Mouse (Mus musculus): Measurements from ENCODE around the gene Slc35f2. TPM values are rescaled to one million over a fixed set of nuclear protein-coding genes. Genes with fewer than 3 reads are reported as not detected.

Slc35f2 gene
- polyA plus RNA-seq (2011; ENCODE audit: insufficient read length, low read depth, missing spikeins) = 0.30 TPM in 1 of 2 replicates, not detected in the other

- peak within 1 kb of the TSS; percentile 59 for H3K4me3 ChIP-seq (ENCODE audit: insufficient read depth, low read length)
- H3K4me1 ChIP-seq (ENCODE audit: control insufficient read depth, insufficient read depth, low read length) = no peaks in the 10 kb centered on the region
- no peak within 1 kb of the TSS for H3K27ac ChIP-seq (ENCODE audit: insufficient read depth, low read length)
- TF ChIP-seq POLR2A (IDR thresholded peaks at IDR 0.05; ENCODE audit: low read depth, low read length) (no peak), CTCF (IDR thresholded peaks at IDR 0.05; ENCODE audit: borderline replicate concordance, insufficient read depth, low read length) (no peak)
These were observed at the start of gene Slc35f2 for GRCm38 (mm10) chr9:53771344-53772021. Slc35f2 (plus strand) TSS chr9:53771538.

GRCm38 (mm10) chr9:53740829-53741404 lies 30.4 kb upstream of the Slc35f2 start:
- no peak overlapping the region for H3K4me3 ChIP-seq (ENCODE audit: insufficient read depth, low read length)
- H3K4me1 ChIP-seq (ENCODE audit: control insufficient read depth, insufficient read depth, low read length) = no peaks in the 10 kb centered on the region
- TF ChIP-seq CTCF (IDR thresholded peaks at IDR 0.05; ENCODE audit: borderline replicate concordance, insufficient read depth, low read length) = no peak
- TF ChIP-seq POLR2A (IDR thresholded peaks at IDR 0.05; ENCODE audit: low read depth, low read length) = no peak
- H3K27ac ChIP-seq (ENCODE audit: insufficient read depth, low read length) = no peak overlapping the region

GRCm38 (mm10) chr9:53750411-53750810 lies 20.9 kb upstream of the Slc35f2 start:
- Histone ChIP-seq H3K27ac (ENCODE audit: insufficient read depth, low read length) (no peak overlapping the region), H3K4me3 (ENCODE audit: insufficient read depth, low read length) (no peak overlapping the region), H3K4me1 (ENCODE audit: control insufficient read depth, insufficient read depth, low read length) (no peaks in the 10 kb centered on the region)
- TF ChIP-seq CTCF (IDR thresholded peaks at IDR 0.05; ENCODE audit: borderline replicate concordance, insufficient read depth, low read length) = no peak

- H3K27ac ChIP-seq (ENCODE audit: insufficient read depth, low read length) = no peak overlapping the region
- no peaks in the 10 kb centered on the region for H3K4me1 ChIP-seq (ENCODE audit: control insufficient read depth, insufficient read depth, low read length)
- TF ChIP-seq POLR2A (IDR thresholded peaks at IDR 0.05; ENCODE audit: low read depth, low read length) (no peak), CTCF (IDR thresholded peaks at IDR 0.05; ENCODE audit: borderline replicate concordance, insufficient read depth, low read length) (no peak)
- no peak overlapping the region for H3K4me3 ChIP-seq (ENCODE audit: insufficient read depth, low read length)
These were observed 20.4 kb upstream of the Slc35f2 start for GRCm38 (mm10) chr9:53750899-53751298.

GRCm38 (mm10) chr9:53754801-53755200 lies 16.5 kb upstream of the Slc35f2 start:
- H3K4me1 ChIP-seq (ENCODE audit: control insufficient read depth, insufficient read depth, low read length) = no peaks in the 10 kb centered on the region
- no peak for TF ChIP-seq POLR2A (IDR thresholded peaks at IDR 0.05; ENCODE audit: low read depth, low read length)
- no peak for TF ChIP-seq CTCF (IDR thresholded peaks at IDR 0.05; ENCODE audit: borderline replicate concordance, insufficient read depth, low read length)
- no peak overlapping the region for H3K27ac ChIP-seq (ENCODE audit: insufficient read depth, low read length)
- no peak overlapping the region for H3K4me3 ChIP-seq (ENCODE audit: insufficient read depth, low read length)

- Histone ChIP-seq H3K4me1 (ENCODE audit: control insufficient read depth, insufficient read depth, low read length) (no peaks in the 10 kb centered on the region), H3K27ac (ENCODE audit: insufficient read depth, low read length) (no peak overlapping the region), H3K4me3 (ENCODE audit: insufficient read depth, low read length) (no peak overlapping the region)
- TF ChIP-seq CTCF (IDR thresholded peaks at IDR 0.05; ENCODE audit: borderline replicate concordance, insufficient read depth, low read length) (no peak), POLR2A (IDR thresholded peaks at IDR 0.05; ENCODE audit: low read depth, low read length) (no peak)
These were observed 13.2 kb upstream of the Slc35f2 start for GRCm38 (mm10) chr9:53758142-53758541.

- no peaks in the 10 kb centered on the region for H3K4me1 ChIP-seq (ENCODE audit: control insufficient read depth, insufficient read depth, low read length)
These were observed 6.6 kb upstream of the Slc35f2 start for GRCm38 (mm10) chr9:53764697-53765096.

GRCm38 (mm10) chr9:53768486-53768885 lies 2.9 kb upstream of the Slc35f2 start:
- Histone ChIP-seq H3K27ac (ENCODE audit: insufficient read depth, low read length) (no peak overlapping the region), H3K4me3 (ENCODE audit: insufficient read depth, low read length) (no peak overlapping the region), H3K4me1 (ENCODE audit: control insufficient read depth, insufficient read depth, low read length) (no peaks in the 10 kb centered on the region)
- TF ChIP-seq CTCF (IDR thresholded peaks at IDR 0.05; ENCODE audit: borderline replicate concordance, insufficient read depth, low read length) = no peak

More at GRCm38 (mm10) chr9:53764697-53765096, 6.6 kb upstream of the Slc35f2 start:
- TF ChIP-seq CTCF (IDR thresholded peaks at IDR 0.05; ENCODE audit: borderline replicate concordance, insufficient read depth, low read length) (no peak), POLR2A (IDR thresholded peaks at IDR 0.05; ENCODE audit: low read depth, low read length) (no peak)
- H3K27ac ChIP-seq (ENCODE audit: insufficient read depth, low read length) = no peak overlapping the region
- no peak overlapping the region for H3K4me3 ChIP-seq (ENCODE audit: insufficient read depth, low read length)

- H3K27ac ChIP-seq (ENCODE audit: insufficient read depth, low read length) = no peak overlapping the region
- no peak for TF ChIP-seq POLR2A (IDR thresholded peaks at IDR 0.05; ENCODE audit: low read depth, low read length)
- no peak for TF ChIP-seq CTCF (IDR thresholded peaks at IDR 0.05; ENCODE audit: borderline replicate concordance, insufficient read depth, low read length)
These were observed 481 bp upstream of the Slc35f2 start for GRCm38 (mm10) chr9:53770771-53771343.

GRCm38 (mm10) chr9:53772121-53772561 lies 803 bp downstream of the Slc35f2 start:
- no peak for TF ChIP-seq CTCF (IDR thresholded peaks at IDR 0.05; ENCODE audit: borderline replicate concordance, insufficient read depth, low read length)
- TF ChIP-seq POLR2A (IDR thresholded peaks at IDR 0.05; ENCODE audit: low read depth, low read length) = no peak
- peak overlapping the region; percentile 59 for H3K4me3 ChIP-seq (ENCODE audit: insufficient read depth, low read length)
- H3K4me1 ChIP-seq (ENCODE audit: control insufficient read depth, insufficient read depth, low read length) = no peaks in the 10 kb centered on the region
- no peak overlapping the region for H3K27ac ChIP-seq (ENCODE audit: insufficient read depth, low read length)

More at GRCm38 (mm10) chr9:53770771-53771343, 481 bp upstream of the Slc35f2 start:
- Histone ChIP-seq H3K4me1 (ENCODE audit: control insufficient read depth, insufficient read depth, low read length) (no peaks in the 10 kb centered on the region), H3K4me3 (ENCODE audit: insufficient read depth, low read length) (peak overlapping the region; percentile 59; the same call in 1 of the 2 replicates)

Measured in embryonic fibroblast, embryonic 13.5 days (primary cell).